Mouse (Mus musculus): ENCODE results near the gene Vcpkmt. TPM values are rescaled to one million over a fixed set of nuclear protein-coding genes. Genes with fewer than 3 reads are reported as not detected.
"Not testable (repeated sequence)": the region's sequence is repeated elsewhere in the genome, so short reads cannot be mapped to it uniquely, and the experiment has no call there.

The Vcpkmt gene
- polyA plus RNA-seq, 1 experiment from 2014 or later: 24.2 TPM

DNA sequence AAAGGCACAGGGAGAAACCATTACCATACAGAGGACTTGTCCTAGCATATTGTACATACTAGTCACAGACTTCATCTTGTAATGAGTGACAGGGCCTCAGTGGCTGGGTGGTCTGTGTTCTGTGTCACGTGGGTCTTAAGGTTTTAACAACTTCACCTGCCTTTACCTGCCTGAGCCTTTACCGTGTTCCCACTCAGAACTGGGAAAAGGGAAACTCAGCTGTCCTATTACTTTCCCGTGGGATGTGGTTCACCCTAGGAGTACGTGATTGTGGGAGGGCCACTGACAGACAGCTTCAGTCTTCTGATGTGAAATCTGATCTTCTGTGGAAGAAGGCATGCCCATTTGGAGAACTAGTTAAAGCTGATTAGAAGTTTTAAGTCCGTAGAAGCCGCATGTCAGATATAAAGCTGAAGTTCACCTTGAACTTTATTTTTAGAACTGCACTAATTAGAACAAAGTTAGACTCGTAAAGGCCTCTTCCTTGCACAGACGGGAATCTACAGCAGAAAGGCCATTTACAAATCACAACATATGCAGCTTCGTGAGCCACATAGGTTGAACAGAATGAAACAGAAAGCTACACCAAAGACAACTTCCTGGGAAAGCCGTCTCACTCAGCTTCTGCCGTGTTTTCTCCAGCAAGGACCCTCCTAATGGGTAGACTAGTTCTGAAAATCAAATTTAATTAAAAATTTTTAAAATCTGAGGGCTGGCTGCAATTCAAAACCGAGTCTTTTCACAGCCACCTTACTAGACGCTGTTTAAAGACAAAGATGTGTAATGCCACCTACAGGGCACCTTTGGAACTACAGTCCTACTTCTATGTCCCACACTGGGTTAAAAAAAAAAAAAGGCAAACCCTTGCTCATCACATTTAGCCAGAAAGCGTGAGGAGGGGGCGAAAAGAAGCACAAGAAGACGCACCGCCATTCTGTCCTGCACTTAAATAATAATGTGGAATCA, 8.6 kb downstream of the Vcpkmt start:
- Histone ChIP-seq H3K4me3 (ENCODE audit: low read length) (peak overlapping the region; percentile 35), H3K9me3 (ENCODE audit: control insufficient read depth, low read length) (no peaks in the 10 kb centered on the region), H3K36me3 (ENCODE audit: control insufficient read depth, insufficient read depth, low read length) (peaks cover 5% of the 10 kb centered on the region; the same call in 1 of the 2 replicates), H3K27ac (ENCODE audit: low read length) (no peak overlapping the region), H3K9ac (ENCODE audit: low read depth, low read length) (0 out of 2 replicates have a peak overlapping the region, but pooled peaks have one; percentile 39), H3K4me1 (ENCODE audit: control insufficient read depth, insufficient read depth, low read length) (no peaks in the 10 kb centered on the region), H3K27me3 (replicated peaks; ENCODE audit: control insufficient read depth, insufficient read depth, low read length) (no peaks in the 10 kb centered on the region), H3K4me2 (ENCODE audit: low read depth, low read length) (peak overlapping the region; percentile 42)
- peak; percentile 67 for ATAC-seq
- WGBS: 27% methylated on average over 17 of the region's 17 CpGs

DNA sequence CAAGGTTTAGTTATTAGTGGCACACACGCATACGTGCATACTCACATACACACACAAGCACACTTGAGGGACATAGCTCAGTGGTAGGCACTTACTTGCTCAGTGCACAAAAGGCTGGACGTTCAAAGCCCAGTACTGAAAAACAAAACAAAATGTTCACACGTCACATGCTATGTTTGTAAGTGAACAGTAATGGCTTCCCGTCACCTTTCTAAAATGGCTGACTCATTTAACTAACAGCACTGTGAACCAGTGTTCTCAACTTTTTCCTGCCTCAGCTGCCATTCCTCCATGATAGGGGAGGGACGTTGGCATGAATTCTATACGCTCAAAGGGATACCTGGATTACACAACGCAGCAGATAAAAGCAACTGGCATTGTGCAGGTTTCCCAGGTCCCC, 9.6 kb downstream of the Vcpkmt start:
- Histone ChIP-seq H3K4me3 (ENCODE audit: low read length) (no peak overlapping the region), H3K27ac (ENCODE audit: low read length) (no peak overlapping the region), H3K9me3 (ENCODE audit: control insufficient read depth, low read length) (no peaks in the 10 kb centered on the region), H3K27me3 (replicated peaks; ENCODE audit: control insufficient read depth, insufficient read depth, low read length) (no peaks in the 10 kb centered on the region), H3K4me2 (ENCODE audit: low read depth, low read length) (no peak overlapping the region), H3K4me1 (ENCODE audit: control insufficient read depth, insufficient read depth, low read length) (no peaks in the 10 kb centered on the region), H3K9ac (ENCODE audit: low read depth, low read length) (no peak overlapping the region), H3K36me3 (ENCODE audit: control insufficient read depth, insufficient read depth, low read length) (peaks cover 5% of the 10 kb centered on the region; the same call in 1 of the 2 replicates)
- 93% methylated on average over 8 of the region's 8 CpGs for whole genome bisulfite sequencing
- no peak for ATAC-seq

DNA sequence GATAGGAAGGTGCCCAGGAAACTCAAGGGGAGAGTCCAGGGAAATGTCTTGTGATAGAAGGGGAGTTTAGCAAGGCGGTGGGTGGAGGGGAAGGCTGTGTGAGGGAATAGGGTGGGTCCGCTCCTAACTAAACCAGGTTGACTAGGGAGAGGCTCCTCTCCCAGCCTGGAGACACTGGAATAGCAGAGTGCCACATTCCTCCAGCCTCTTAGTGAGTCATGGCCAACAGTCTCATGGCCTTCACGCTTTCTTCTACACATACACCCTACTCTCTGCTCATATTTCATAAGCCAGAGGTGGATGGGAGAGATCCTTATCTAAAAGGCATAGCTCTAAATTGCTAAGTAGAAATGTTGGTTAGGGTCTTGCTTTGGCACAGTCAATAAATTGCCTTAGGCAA, 12.9 kb downstream of the Vcpkmt start:
- H3K9me3 ChIP-seq (ENCODE audit: control insufficient read depth, low read length): no peaks in the 10 kb centered on the region
- H3K27ac ChIP-seq (ENCODE audit: low read length): no peak overlapping the region
- WGBS: 91% methylated on average over 3 of the region's 3 CpGs
- no peaks in the 10 kb centered on the region for H3K4me1 ChIP-seq (ENCODE audit: control insufficient read depth, insufficient read depth, low read length)
- H3K4me3 ChIP-seq (ENCODE audit: low read length): no peak overlapping the region
- H3K27me3 ChIP-seq (replicated peaks; ENCODE audit: control insufficient read depth, insufficient read depth, low read length): no peaks in the 10 kb centered on the region
- no peak overlapping the region for H3K9ac ChIP-seq (ENCODE audit: low read depth, low read length)
- no peak for ATAC-seq
- no peaks in the 10 kb centered on the region for H3K36me3 ChIP-seq (ENCODE audit: control insufficient read depth, insufficient read depth, low read length)
- no peak overlapping the region for H3K4me2 ChIP-seq (ENCODE audit: low read depth, low read length)

GRCm38 (mm10) chr12:69568266-69568665, 14.6 kb downstream of the Vcpkmt start:
- no peak overlapping the region for H3K27ac ChIP-seq (ENCODE audit: low read length)
- no peak overlapping the region for H3K9ac ChIP-seq (ENCODE audit: low read depth, low read length)
- 67% methylated on average over 3 of the region's 3 CpGs for WGBS
- H3K27me3 ChIP-seq (replicated peaks; ENCODE audit: control insufficient read depth, insufficient read depth, low read length): no peaks in the 10 kb centered on the region
- no peaks in the 10 kb centered on the region for H3K36me3 ChIP-seq (ENCODE audit: control insufficient read depth, insufficient read depth, low read length)
- no peak overlapping the region for H3K4me2 ChIP-seq (ENCODE audit: low read depth, low read length)
- H3K4me3 ChIP-seq (ENCODE audit: low read length): no peak overlapping the region
- no peak for ATAC-seq
- H3K9me3 ChIP-seq (ENCODE audit: control insufficient read depth, low read length): no peaks in the 10 kb centered on the region
- H3K4me1 ChIP-seq (ENCODE audit: control insufficient read depth, insufficient read depth, low read length): no peaks in the 10 kb centered on the region

- H3K4me3 ChIP-seq (ENCODE audit: low read length); H3K27ac ChIP-seq (ENCODE audit: low read length): not testable (repeated sequence)
- WGBS: 81% methylated on average over 6 of the region's 6 CpGs
Measured at GRCm38 (mm10) chr12:69561006-69561405, 21.8 kb downstream of the Vcpkmt start.

DNA sequence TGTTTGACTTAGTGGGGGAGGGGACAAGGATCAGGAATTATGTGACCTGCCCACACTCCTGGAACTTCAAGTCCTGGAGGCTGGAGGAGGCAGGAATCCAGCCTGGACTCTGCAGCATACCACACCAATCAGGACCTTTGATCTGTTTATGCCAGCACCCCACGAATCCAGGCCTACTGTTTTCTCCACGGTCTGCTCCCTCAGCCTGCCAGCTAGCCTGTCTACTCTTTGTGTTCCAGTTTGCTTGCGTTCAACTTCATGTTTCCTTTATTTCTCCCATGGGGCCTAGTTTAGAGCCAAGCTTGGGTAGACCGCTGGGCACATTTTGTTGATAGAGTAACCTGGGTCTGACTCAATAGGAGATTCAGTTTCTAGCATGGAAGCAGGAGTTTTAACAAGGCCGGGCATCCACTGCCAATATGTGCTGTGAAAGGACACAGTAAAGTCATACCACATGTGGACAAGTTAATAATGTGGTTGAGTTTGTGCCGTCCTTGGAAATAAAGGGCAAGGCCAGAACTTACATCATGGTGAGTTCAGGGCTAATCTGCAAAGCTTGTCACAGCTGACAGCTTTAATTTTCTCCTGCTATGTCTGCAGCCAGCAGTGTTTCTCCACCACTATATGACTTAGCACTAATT, 26.5 kb downstream of the Vcpkmt start:
- ATAC-seq: peak; percentile 92
- WGBS: 54% methylated on average over 6 of the region's 6 CpGs
- Histone ChIP-seq H3K27me3 (replicated peaks; ENCODE audit: control insufficient read depth, insufficient read depth, low read length) (no peaks in the 10 kb centered on the region), H3K9me3 (ENCODE audit: control insufficient read depth, low read length) (no peaks in the 10 kb centered on the region), H3K36me3 (ENCODE audit: control insufficient read depth, insufficient read depth, low read length) (no peaks in the 10 kb centered on the region), H3K9ac (ENCODE audit: low read depth, low read length) (no peak overlapping the region), H3K4me3 (ENCODE audit: low read length) (no peak overlapping the region), H3K4me2 (ENCODE audit: low read depth, low read length) (no peak overlapping the region), H3K27ac (ENCODE audit: low read length) (peak overlapping the region; percentile 35; the same call in 1 of the 2 replicates), H3K4me1 (ENCODE audit: control insufficient read depth, insufficient read depth, low read length) (no peaks in the 10 kb centered on the region)

More at GRCm38 (mm10) chr12:69561006-69561405, 21.8 kb downstream of the Vcpkmt start:
- H3K27me3 ChIP-seq (replicated peaks; ENCODE audit: control insufficient read depth, insufficient read depth, low read length); H3K4me2 ChIP-seq (ENCODE audit: low read depth, low read length); H3K9ac ChIP-seq (ENCODE audit: low read depth, low read length); H3K36me3 ChIP-seq (ENCODE audit: control insufficient read depth, insufficient read depth, low read length); H3K9me3 ChIP-seq (ENCODE audit: control insufficient read depth, low read length); ATAC-seq; H3K4me1 ChIP-seq (ENCODE audit: control insufficient read depth, insufficient read depth, low read length): not testable (repeated sequence)

- no peak overlapping the region for H3K27ac ChIP-seq (ENCODE audit: low read length)
- no peak for ATAC-seq
- no peaks in the 10 kb centered on the region for H3K9me3 ChIP-seq (ENCODE audit: control insufficient read depth, low read length)
- 76% methylated on average over 13 of the region's 13 CpGs for WGBS
- no peak overlapping the region for H3K4me2 ChIP-seq (ENCODE audit: low read depth, low read length)
- no peaks in the 10 kb centered on the region for H3K27me3 ChIP-seq (replicated peaks; ENCODE audit: control insufficient read depth, insufficient read depth, low read length)
- H3K4me1 ChIP-seq (ENCODE audit: control insufficient read depth, insufficient read depth, low read length): no peaks in the 10 kb centered on the region
- no peaks in the 10 kb centered on the region for H3K36me3 ChIP-seq (ENCODE audit: control insufficient read depth, insufficient read depth, low read length)
- H3K4me3 ChIP-seq (ENCODE audit: low read length): no peak overlapping the region
- no peak overlapping the region for H3K9ac ChIP-seq (ENCODE audit: low read depth, low read length)
Measured at GRCm38 (mm10) chr12:69545456-69546178, 37.2 kb downstream of the Vcpkmt start.

DNA sequence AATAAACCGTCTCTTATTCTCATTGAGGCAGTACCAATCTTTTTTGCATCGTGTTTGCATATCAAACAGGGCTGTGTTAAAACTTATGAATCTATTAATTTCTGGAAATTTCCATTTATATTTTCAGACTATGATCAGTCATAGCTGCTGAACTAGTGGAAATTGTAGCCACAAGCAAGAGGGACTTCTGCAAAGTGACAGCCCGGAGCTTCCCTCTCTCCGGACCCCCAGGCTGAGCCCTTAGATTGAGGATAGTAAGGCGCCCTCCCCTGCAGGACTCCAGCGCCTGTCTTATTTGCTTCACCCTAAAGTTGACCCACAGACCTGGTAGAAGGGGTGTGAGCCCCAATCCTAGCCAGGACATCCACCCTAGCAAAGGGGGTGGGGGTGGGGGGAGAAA, 37.8 kb downstream of the Vcpkmt start:
- H3K9me3 ChIP-seq (ENCODE audit: control insufficient read depth, low read length): no peaks in the 10 kb centered on the region

DNA sequence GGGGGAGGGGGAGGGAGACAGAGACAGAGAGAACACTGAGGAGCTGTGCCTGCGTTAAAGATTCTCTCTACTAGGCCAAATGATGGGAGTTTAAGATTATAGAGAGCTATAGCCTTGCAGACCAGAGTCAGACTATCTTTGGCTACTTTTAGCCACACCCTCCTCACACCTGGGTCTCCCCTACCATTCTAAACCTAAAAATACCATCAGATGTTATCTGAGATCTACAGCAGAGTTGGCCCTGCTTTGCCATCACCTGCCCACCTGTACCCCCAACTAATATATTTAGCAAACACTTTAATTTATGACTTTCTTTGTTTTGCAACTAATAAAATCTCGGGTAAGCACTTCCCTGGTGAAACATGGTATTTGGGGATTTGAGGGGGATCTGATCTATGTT, 38.3 kb downstream of the Vcpkmt start:
- Histone ChIP-seq H3K4me3 (ENCODE audit: low read length) (no peak overlapping the region), H3K36me3 (ENCODE audit: control insufficient read depth, insufficient read depth, low read length) (no peaks in the 10 kb centered on the region), H3K4me2 (ENCODE audit: low read depth, low read length) (no peak overlapping the region), H3K4me1 (ENCODE audit: control insufficient read depth, insufficient read depth, low read length) (no peaks in the 10 kb centered on the region), H3K9ac (ENCODE audit: low read depth, low read length) (no peak overlapping the region), H3K27me3 (replicated peaks; ENCODE audit: control insufficient read depth, insufficient read depth, low read length) (no peaks in the 10 kb centered on the region), H3K27ac (ENCODE audit: low read length) (no peak overlapping the region), H3K9me3 (ENCODE audit: control insufficient read depth, low read length) (no peaks in the 10 kb centered on the region)
- 43% methylated on average over 2 of the region's 2 CpGs for WGBS
- ATAC-seq: no peak

More for the DNA sequence above, 37.8 kb downstream of the Vcpkmt start:
- Histone ChIP-seq H3K9ac (ENCODE audit: low read depth, low read length) (no peak overlapping the region), H3K4me1 (ENCODE audit: control insufficient read depth, insufficient read depth, low read length) (no peaks in the 10 kb centered on the region), H3K4me2 (ENCODE audit: low read depth, low read length) (no peak overlapping the region), H3K27ac (ENCODE audit: low read length) (no peak overlapping the region), H3K27me3 (replicated peaks; ENCODE audit: control insufficient read depth, insufficient read depth, low read length) (no peaks in the 10 kb centered on the region), H3K36me3 (ENCODE audit: control insufficient read depth, insufficient read depth, low read length) (no peaks in the 10 kb centered on the region), H3K4me3 (ENCODE audit: low read length) (no peak overlapping the region)
- WGBS: 79% methylated on average over 6 of the region's 6 CpGs
- no peak for ATAC-seq
